Mouse (Mus musculus): ENCODE data around the gene Gm10058.
"Not testable (repeated sequence)": the region's sequence is repeated elsewhere in the genome, so short reads cannot be mapped to it uniquely, and the experiment has no call there.

Gm10058 gene

DNA sequence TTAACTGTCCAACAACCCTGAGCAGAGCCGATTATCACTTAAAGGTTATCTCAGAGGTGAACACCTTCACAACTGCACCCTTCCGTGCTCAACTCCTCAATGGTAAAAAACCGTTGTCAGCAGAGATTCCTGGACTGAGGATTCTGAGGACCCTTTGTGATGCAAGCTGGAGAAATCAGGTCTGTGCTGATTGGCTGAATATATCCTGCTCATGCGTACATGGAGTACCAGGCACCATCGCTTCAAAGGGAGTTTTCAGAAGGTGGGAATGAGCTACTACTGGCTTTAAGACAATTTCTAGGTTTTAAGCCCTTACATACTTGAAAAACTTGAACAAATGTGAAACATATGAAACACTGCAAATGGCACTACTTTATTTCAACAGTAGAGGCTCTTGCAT lies at the start of gene Gm10058:
TSS of gene Gm10058 (minus strand) at position 101 of the 400 bp plus-strand sequence.
- not testable (repeated sequence) for DNase-seq (ENCODE audit: low read depth, low spot score)
